Comparison of ENCODE assay signal across 9 mouse cellular contexts in the genomic region with DNA sequence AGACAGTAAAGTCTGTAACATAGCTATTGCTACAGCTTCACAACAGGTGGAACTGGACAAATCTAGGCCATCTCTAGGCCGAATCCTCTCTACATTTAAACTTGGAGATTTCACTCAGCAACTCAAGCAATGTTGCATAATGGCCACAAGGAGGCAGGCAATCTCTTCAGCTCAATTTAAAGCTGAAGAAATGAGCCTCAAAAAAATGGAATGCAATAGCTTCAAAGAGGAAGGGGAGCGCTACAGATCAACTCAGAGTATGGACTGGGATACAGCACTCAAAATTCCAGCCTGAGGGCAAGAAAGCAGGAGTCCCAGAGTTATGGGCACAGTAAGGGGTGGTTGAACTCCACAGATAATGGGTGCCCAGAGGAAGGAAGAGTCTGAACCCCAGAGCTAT. TPM values are rescaled to one million over a fixed set of nuclear protein-coding genes. Genes with fewer than 3 reads are reported as not detected.
DNase-seq lines count a peak whose midpoint lies in the region; ATAC-seq and TF ChIP-seq lines count a peak whose summit lies in the region.
"Had no signal": no experiment of that assay in that cellular context is flagged by ENCODE, and none has a peak within 500 bp of the region (broad histone marks: within the 10 kb centered on the region; RNA-seq: fewer than 3 reads in every experiment).

No protein-coding gene starts in this region.

- no peaks in the 10 kb centered on the region for H3K27me3 ChIP-seq in forebrain, embryonic 15.5 days
- H3K27me3 ChIP-seq in forebrain, embryonic 11.5 days (ENCODE audit: control insufficient read depth, insufficient read depth, low read length): no peaks in the 10 kb centered on the region
- H3K27me3 ChIP-seq in stomach, postnatal 0 days (ENCODE audit: control insufficient read depth, insufficient read depth, low read length): no peaks in the 10 kb centered on the region
- H3K27me3 ChIP-seq: lung, embryonic 15.5 days had no signal

- WGBS in forebrain, embryonic 15.5 days: 32% methylated on average over 2 of the region's 2 CpGs
- 42% methylated on average over 2 of the region's 2 CpGs for WGBS in forebrain, embryonic 11.5 days
- WGBS in stomach, postnatal 0 days: 26% methylated on average over 2 of the region's 2 CpGs

- H3K27ac ChIP-seq in forebrain, embryonic 15.5 days (replicated peaks): no peak overlapping the region
- no peak overlapping the region for H3K27ac ChIP-seq in forebrain, embryonic 11.5 days (ENCODE audit: low read depth, low read length)
- H3K27ac ChIP-seq in stomach, postnatal 0 days (replicated peaks): no peak overlapping the region
- H3K27ac ChIP-seq: lung, embryonic 15.5 days had no signal

- H3K4me3 ChIP-seq in forebrain, embryonic 15.5 days: no peak overlapping the region
- H3K4me3 ChIP-seq in forebrain, embryonic 11.5 days (ENCODE audit: low read depth, low read length): no peak overlapping the region
- no peak overlapping the region for H3K4me3 ChIP-seq in stomach, postnatal 0 days (ENCODE audit: low read depth, low read length)
- H3K4me3 ChIP-seq: lung, embryonic 15.5 days had no signal

- H3K36me3 ChIP-seq in forebrain, embryonic 15.5 days: no peaks in the 10 kb centered on the region
- H3K36me3 ChIP-seq in forebrain, embryonic 11.5 days (ENCODE audit: control insufficient read depth, insufficient read depth, low read length): no peaks in the 10 kb centered on the region
- H3K36me3 ChIP-seq in stomach, postnatal 0 days (ENCODE audit: control insufficient read depth, insufficient read depth, low read length): no peaks in the 10 kb centered on the region
- H3K36me3 ChIP-seq: lung, embryonic 15.5 days had no signal

- no peaks in the 10 kb centered on the region for H3K4me1 ChIP-seq in forebrain, embryonic 15.5 days
- no peaks in the 10 kb centered on the region for H3K4me1 ChIP-seq in forebrain, embryonic 11.5 days (replicated peaks; ENCODE audit: control insufficient read depth, insufficient read depth, low read length)
- no peaks in the 10 kb centered on the region for H3K4me1 ChIP-seq in stomach, postnatal 0 days (replicated peaks; ENCODE audit: control insufficient read depth, insufficient read depth)

- peak; percentile 97 for TF ChIP-seq CTCF in stomach, postnatal 0 days (IDR thresholded peaks at IDR 0.05; ENCODE audit: low read depth)

- H3K9me3 ChIP-seq in forebrain, embryonic 15.5 days: no peaks in the 10 kb centered on the region
- H3K9me3 ChIP-seq in forebrain, embryonic 11.5 days (ENCODE audit: control insufficient read depth, low read length): no peaks in the 10 kb centered on the region
- H3K9me3 ChIP-seq in stomach, postnatal 0 days (ENCODE audit: control insufficient read depth, low read length): no peaks in the 10 kb centered on the region
- H3K9me3 ChIP-seq: lung, embryonic 15.5 days had no signal

- 0 out of 2 replicates have a peak, but pooled peaks have one; percentile 41 for ATAC-seq in forebrain, embryonic 15.5 days (replicated peaks)
- ATAC-seq in forebrain, embryonic 11.5 days (replicated peaks; ENCODE audit: low FRiP score): no peak
- ATAC-seq in inflammation-experienced regulatory T-cells, adult 6 months: peak; percentile 61
- ATAC-seq in stomach, postnatal 0 days (ENCODE audit: low FRiP score, low TSS enrichment): peak; percentile 50; the same call in 1 of the 2 replicates

- no peak overlapping the region for H3K9ac ChIP-seq in forebrain, embryonic 15.5 days (replicated peaks)
- H3K9ac ChIP-seq in forebrain, embryonic 11.5 days (ENCODE audit: low read length): no peak overlapping the region
- no peak overlapping the region for H3K9ac ChIP-seq in stomach, postnatal 0 days (ENCODE audit: low read length)
- H3K9ac ChIP-seq: lung, embryonic 15.5 days had no signal

- no peak for DNase-seq in forebrain, embryonic 11.5 days (ENCODE audit: low spot score)
- peak; percentile 59 for DNase-seq in thymus, postnatal 0 days (ENCODE audit: low spot score)
- DNase-seq in thymus, postnatal 4 days: no peak
- DNase-seq in stomach, postnatal 0 days (ENCODE audit: low spot score): no peak
- DNase-seq in adrenal gland, postnatal 4 days (ENCODE audit: low spot score in 2 of 2): no peak
- DNase-seq in heart, adult 18-20 months: no peak

- TF ChIP-seq EP300 in stomach, postnatal 0 days (optimal IDR thresholded peaks at IDR 0.05): no peak

- H3K4me2 ChIP-seq in forebrain, embryonic 15.5 days (replicated peaks): no peak overlapping the region
- H3K4me2 ChIP-seq in forebrain, embryonic 11.5 days (ENCODE audit: low read depth, low read length, severe bottlenecking): no peak overlapping the region
- H3K4me2 ChIP-seq in stomach, postnatal 0 days (replicated peaks; ENCODE audit: low read depth): no peak overlapping the region
- H3K4me2 ChIP-seq: lung, embryonic 15.5 days had no signal

RNA-seq across cellular contexts. Expression of gene Pomgnt1, which starts 11.3 kb away (rescaled TPM):
- polyA plus RNA-seq in forebrain, embryonic 15.5 days (2015; fragmentation: Nextera tagmentation; extraction: Ambion mirVana): 63.5 and 66.1 TPM in 2 replicates
- polyA plus RNA-seq in forebrain, embryonic 11.5 days (2014; fragmentation: Nextera tagmentation; extraction: Ambion mirVana): 54.9 and 58.8 TPM in 2 replicates
- polyA plus RNA-seq in thymus, postnatal 0 days (2015; fragmentation: Nextera tagmentation; extraction: Ambion mirVana): 28.6 and 30.5 TPM in 2 replicates
- 10 to 100 TPM in 1 of 3 experiments, 1 to 10 TPM in 2; 7.5 to 11.5 (median 7.7) TPM for polyA plus RNA-seq in inflammation-experienced regulatory T-cells, adult 6 months (2017; shearing (Covaris generic))
- polyA plus RNA-seq in stomach, postnatal 0 days (2015; fragmentation: Nextera tagmentation; extraction: Ambion mirVana): 26.6 and 29.6 TPM in 2 replicates
- 10 to 100 TPM; 65.6 to 66.7 TPM for total RNA-seq in adrenal gland, postnatal 4 days (2021)
- total RNA-seq in heart, adult 18-20 months (2021): 10 to 100 TPM; 56.8 to 57.5 TPM

RNA-seq across cellular contexts. Expression of gene Rad54l, which starts 11.5 kb away (rescaled TPM):
- 21.2 and 23.0 TPM in 2 replicates for polyA plus RNA-seq in forebrain, embryonic 15.5 days (2015; fragmentation: Nextera tagmentation; extraction: Ambion mirVana)
- polyA plus RNA-seq in forebrain, embryonic 11.5 days (2014; fragmentation: Nextera tagmentation; extraction: Ambion mirVana): 79.1 and 79.2 TPM in 2 replicates
- polyA plus RNA-seq in thymus, postnatal 0 days (2015; fragmentation: Nextera tagmentation; extraction: Ambion mirVana): 26.0 and 26.4 TPM in 2 replicates
- polyA plus RNA-seq in inflammation-experienced regulatory T-cells, adult 6 months (2017; shearing (Covaris generic)): 10 to 100 TPM in 1 of 3 experiments, 1 to 10 TPM in 2; 4.6 to 23.5 (median 5.7) TPM
- polyA plus RNA-seq in stomach, postnatal 0 days (2015; fragmentation: Nextera tagmentation; extraction: Ambion mirVana): 5.1 and 5.3 TPM in 2 replicates
- 10 to 100 TPM; 12.1 to 12.3 TPM for total RNA-seq in adrenal gland, postnatal 4 days (2021)
- under 1 TPM; 0.10 to 0.26 TPM for total RNA-seq in heart, adult 18-20 months (2021)

RNA-seq across cellular contexts. Expression of gene Lurap1, which starts 16.1 kb away (rescaled TPM):
- 2.4 TPM in 2 replicates for polyA plus RNA-seq in forebrain, embryonic 15.5 days (2015; fragmentation: Nextera tagmentation; extraction: Ambion mirVana)
- polyA plus RNA-seq in forebrain, embryonic 11.5 days (2014; fragmentation: Nextera tagmentation; extraction: Ambion mirVana): 2.3 and 2.8 TPM in 2 replicates
- 0.87 and 1.1 TPM in 2 replicates for polyA plus RNA-seq in thymus, postnatal 0 days (2015; fragmentation: Nextera tagmentation; extraction: Ambion mirVana)
- under 1 TPM; 0.43 to 0.75 (median 0.63) TPM for polyA plus RNA-seq in inflammation-experienced regulatory T-cells, adult 6 months (2017; shearing (Covaris generic))
- polyA plus RNA-seq in stomach, postnatal 0 days (2015; fragmentation: Nextera tagmentation; extraction: Ambion mirVana): 1.2 and 1.6 TPM in 2 replicates
- total RNA-seq in adrenal gland, postnatal 4 days (2021): 1 to 10 TPM; 6.8 to 7.5 TPM
- total RNA-seq in heart, adult 18-20 months (2021): 1 to 10 TPM; 4.6 to 5.0 TPM

RNA-seq across cellular contexts. Expression of gene Tspan1, which starts 32.4 kb away (rescaled TPM):
- polyA plus RNA-seq in forebrain, embryonic 15.5 days (2015; fragmentation: Nextera tagmentation; extraction: Ambion mirVana): 0.28 TPM in 1 of 2 replicates, not detected in the other
- polyA plus RNA-seq in forebrain, embryonic 11.5 days (2014; fragmentation: Nextera tagmentation; extraction: Ambion mirVana): 0.19 TPM in 1 of 2 replicates, not detected in the other
- 3.2 and 4.1 TPM in 2 replicates for polyA plus RNA-seq in thymus, postnatal 0 days (2015; fragmentation: Nextera tagmentation; extraction: Ambion mirVana)
- not detected for polyA plus RNA-seq in inflammation-experienced regulatory T-cells, adult 6 months (2017; shearing (Covaris generic))
- 319 and 330 TPM in 2 replicates for polyA plus RNA-seq in stomach, postnatal 0 days (2015; fragmentation: Nextera tagmentation; extraction: Ambion mirVana)
- total RNA-seq in adrenal gland, postnatal 4 days (2021): 1 to 10 TPM in 1 of 2 experiments, under 1 TPM in 1; 0.17 to 1.6 TPM
- 1 to 10 TPM in 1 of 2 experiments, not detected in 1; 1.3 TPM for total RNA-seq in heart, adult 18-20 months (2021)

RNA-seq across cellular contexts. Expression of gene 1700042G07Rik, which starts 38.2 kb away (rescaled TPM):
- not detected in 2 replicates for polyA plus RNA-seq in forebrain, embryonic 15.5 days (2015; fragmentation: Nextera tagmentation; extraction: Ambion mirVana)
- polyA plus RNA-seq in forebrain, embryonic 11.5 days (2014; fragmentation: Nextera tagmentation; extraction: Ambion mirVana): not detected in 2 replicates
- not detected in 2 replicates for polyA plus RNA-seq in thymus, postnatal 0 days (2015; fragmentation: Nextera tagmentation; extraction: Ambion mirVana)
- polyA plus RNA-seq in inflammation-experienced regulatory T-cells, adult 6 months (2017; shearing (Covaris generic)): not detected
- polyA plus RNA-seq in stomach, postnatal 0 days (2015; fragmentation: Nextera tagmentation; extraction: Ambion mirVana): not detected in 2 replicates
- total RNA-seq in adrenal gland, postnatal 4 days (2021): not detected
- not detected for total RNA-seq in heart, adult 18-20 months (2021)
- polyA plus RNA-seq: lung, embryonic 15.5 days had no signal
